Mouse (Mus musculus) heart, embryonic 16.5 days (tissue): ENCODE data around the gene Usp34. TPM values are rescaled to one million over a fixed set of nuclear protein-coding genes. Genes with fewer than 3 reads are reported as not detected.

ENCODE experiments used
- ATAC-seq: fragments of 200-750 bp; cut with Nextera tagmentation; replicated peaks from 2 replicates; pipeline ENCODE4 v1.8.0; 2017; ENCODE audit warnings: moderate number of reproducible peaks; ENCODE audit not compliant: insufficient read depth, low FRiP score; ENCODE audit errors: extremely low read depth
- H3K27ac ChIP-seq: fragments of 300-500 bp; sonication (generic); 2 replicates; pipeline ENCODE4 v1.5.1; 2014; ENCODE audit warnings: mild to moderate bottlenecking, low read length, control low read depth, moderate library complexity
- H3K27me3 ChIP-seq: fragments of 300-500 bp; sonication (generic); 2 replicates; pipeline ENCODE4 v1.6.1; 2014; ENCODE audit warnings: low read length, mixed read lengths; ENCODE audit not compliant: control insufficient read depth, insufficient read depth
- H3K36me3 ChIP-seq: fragments of 300-500 bp; sonication (generic); 2 replicates; pipeline ENCODE4 v1.6.1; 2014; ENCODE audit not compliant: control insufficient read depth, insufficient read depth
- H3K4me1 ChIP-seq: fragments of 300-500 bp; sonication (generic); 2 replicates; pipeline ENCODE4 v1.6.1; 2014; ENCODE audit warnings: low read length, mixed read lengths; ENCODE audit not compliant: control insufficient read depth, insufficient read depth
- H3K4me2 ChIP-seq: fragments of 300-500 bp; sonication (generic); 2 replicates; pipeline ENCODE4 v1.6.1; 2014; ENCODE audit warnings: low read depth, mild to moderate bottlenecking, control low read depth, low read length
- H3K4me3 ChIP-seq: fragments of 300-500 bp; sonication (generic); 2 replicates; pipeline ENCODE4 v1.5.1; 2014; ENCODE audit warnings: mild to moderate bottlenecking, control low read depth, low read length
- H3K9ac ChIP-seq: fragments of 300-500 bp; sonication (generic); 2 replicates; pipeline ENCODE4 v1.6.1; 2014; ENCODE audit warnings: low read length, control low read depth
- H3K9me3 ChIP-seq: fragments of 300-500 bp; sonication (generic); replicated peaks from 2 replicates; pipeline ENCODE4 v1.6.1; 2016; ENCODE audit warnings: low read length; ENCODE audit not compliant: control insufficient read depth
- WGBS: fragments of 180-500 bp; shearing (Covaris S2); extraction: QIAGEN DNeasy Blood & Tissue Kit; methylation state at CpG from one replicate; pipeline ENCODE4 v1.1.7; 2014; 5-methylcytosine and 5-hydroxymethylcytosine counted together
- polyA plus RNA-seq: library from polyadenylated mRNA; unstranded; fragments of >200 nt; fragmentation: Nextera tagmentation; extraction: Ambion mirVana; gene quantifications from 2 replicates; pipeline ENCODE4 v1.2.1, GENCODE M21; 2015

Usp34 gene
- polyA plus RNA-seq, 1 experiment from 2014 or later: 12.8 TPM

- Histone ChIP-seq H3K4me1 (no peaks in the 10 kb centered on the region), H3K4me2 (no peak overlapping the region), H3K9me3 (no peaks in the 10 kb centered on the region), H3K36me3 (peaks cover 19% of the 10 kb centered on the region; the same call in 1 of the 2 replicates), H3K9ac (no peak overlapping the region), H3K4me3 (no peak overlapping the region), H3K27ac (no peak overlapping the region), H3K27me3 (no peaks in the 10 kb centered on the region)
- ATAC-seq: no peak
- 93% methylated on average over 2 of the region's 2 CpGs for WGBS
Measured at GRCm38 (mm10) chr11:23380055-23380454, 73.4 kb downstream of the Usp34 start.

- H3K27ac ChIP-seq: no peak overlapping the region
- H3K4me3 ChIP-seq: no peak overlapping the region
- WGBS: 96% methylated on average over 3 of the region's 3 CpGs
- ATAC-seq: no peak
- H3K9ac ChIP-seq: no peak overlapping the region
- no peak overlapping the region for H3K4me2 ChIP-seq
- H3K9me3 ChIP-seq: no peaks in the 10 kb centered on the region
- H3K4me1 ChIP-seq: no peaks in the 10 kb centered on the region
- H3K36me3 ChIP-seq: peaks cover 16% of the 10 kb centered on the region; the same call in 1 of the 2 replicates
- H3K27me3 ChIP-seq: no peaks in the 10 kb centered on the region
Measured at GRCm38 (mm10) chr11:23380595-23380994, 73.9 kb downstream of the Usp34 start.

- Histone ChIP-seq H3K4me3 (no peak overlapping the region), H3K36me3 (peaks cover 15% of the 10 kb centered on the region; the same call in 1 of the 2 replicates), H3K9ac (no peak overlapping the region), H3K27ac (no peak overlapping the region), H3K4me2 (no peak overlapping the region), H3K27me3 (no peaks in the 10 kb centered on the region), H3K9me3 (no peaks in the 10 kb centered on the region), H3K4me1 (no peaks in the 10 kb centered on the region)
- no peak for ATAC-seq
- 93% methylated on average over 1 of the region's 1 CpGs for WGBS
Measured at GRCm38 (mm10) chr11:23382787-23383186, 76.1 kb downstream of the Usp34 start.

- no peaks in the 10 kb centered on the region for H3K9me3 ChIP-seq
- H3K27me3 ChIP-seq: no peaks in the 10 kb centered on the region
- ATAC-seq: no peak
- H3K4me1 ChIP-seq: no peaks in the 10 kb centered on the region
- 90% methylated on average over 1 of the region's 1 CpGs for WGBS
- no peak overlapping the region for H3K27ac ChIP-seq
- peaks cover 31% of the 10 kb centered on the region for H3K36me3 ChIP-seq
- H3K4me3 ChIP-seq: no peak overlapping the region
- H3K4me2 ChIP-seq: no peak overlapping the region
- no peak overlapping the region for H3K9ac ChIP-seq
Measured at GRCm38 (mm10) chr11:23389649-23390048, 83.0 kb downstream of the Usp34 start.

- no peak for ATAC-seq
- Histone ChIP-seq H3K9me3 (no peaks in the 10 kb centered on the region), H3K27ac (no peak overlapping the region), H3K36me3 (peaks cover 34% of the 10 kb centered on the region), H3K9ac (no peak overlapping the region), H3K4me2 (no peak overlapping the region), H3K4me1 (no peaks in the 10 kb centered on the region), H3K4me3 (no peak overlapping the region), H3K27me3 (no peaks in the 10 kb centered on the region)
Measured at GRCm38 (mm10) chr11:23392567-23392966, 85.9 kb downstream of the Usp34 start.

GRCm38 (mm10) chr11:23396608-23397007, 89.9 kb downstream of the Usp34 start:
- Histone ChIP-seq H3K36me3 (peaks cover 32% of the 10 kb centered on the region), H3K4me1 (no peaks in the 10 kb centered on the region), H3K4me2 (no peak overlapping the region), H3K9me3 (no peaks in the 10 kb centered on the region), H3K9ac (no peak overlapping the region), H3K27ac (no peak overlapping the region), H3K27me3 (no peaks in the 10 kb centered on the region), H3K4me3 (no peak overlapping the region)
- WGBS: 71% methylated on average over 4 of the region's 4 CpGs
- no peak for ATAC-seq

GRCm38 (mm10) chr11:23400978-23401776, 94.5 kb downstream of the Usp34 start:
- H3K9ac ChIP-seq: no peak overlapping the region
- no peak for ATAC-seq
- no peaks in the 10 kb centered on the region for H3K27me3 ChIP-seq
- WGBS: 88% methylated on average over 12 of the region's 12 CpGs
- no peak overlapping the region for H3K27ac ChIP-seq
- peaks cover 18% of the 10 kb centered on the region for H3K36me3 ChIP-seq
- no peak overlapping the region for H3K4me3 ChIP-seq
- no peaks in the 10 kb centered on the region for H3K9me3 ChIP-seq
- H3K4me1 ChIP-seq: no peaks in the 10 kb centered on the region
- no peak overlapping the region for H3K4me2 ChIP-seq

- H3K9me3 ChIP-seq: no peaks in the 10 kb centered on the region
- H3K27me3 ChIP-seq: no peaks in the 10 kb centered on the region
- H3K4me3 ChIP-seq: no peak overlapping the region
- H3K4me1 ChIP-seq: peaks cover 3% of the 10 kb centered on the region
- H3K4me2 ChIP-seq: no peak overlapping the region
- peak; percentile 72 for ATAC-seq
- H3K36me3 ChIP-seq: peaks cover 32% of the 10 kb centered on the region
- WGBS: 51% methylated on average over 6 of the region's 6 CpGs
- no peak overlapping the region; the same call in 1 of the 2 replicates for H3K27ac ChIP-seq
- H3K9ac ChIP-seq: no peak overlapping the region
Measured at GRCm38 (mm10) chr11:23428301-23428700, 121.6 kb downstream of the Usp34 start.

- H3K4me3 ChIP-seq: no peak overlapping the region
- H3K36me3 ChIP-seq: peaks cover 40% of the 10 kb centered on the region
- H3K9me3 ChIP-seq: no peaks in the 10 kb centered on the region
- no peaks in the 10 kb centered on the region for H3K27me3 ChIP-seq
- H3K4me1 ChIP-seq: peaks cover 3% of the 10 kb centered on the region
- no peak overlapping the region for H3K4me2 ChIP-seq
- H3K27ac ChIP-seq: no peak overlapping the region
- WGBS: 89% methylated on average over 2 of the region's 2 CpGs
- ATAC-seq: no peak
- no peak overlapping the region for H3K9ac ChIP-seq
Measured at GRCm38 (mm10) chr11:23430013-23430412, 123.3 kb downstream of the Usp34 start.
